ENCODE assay signal across 10 mouse cellular contexts in the genomic region with DNA sequence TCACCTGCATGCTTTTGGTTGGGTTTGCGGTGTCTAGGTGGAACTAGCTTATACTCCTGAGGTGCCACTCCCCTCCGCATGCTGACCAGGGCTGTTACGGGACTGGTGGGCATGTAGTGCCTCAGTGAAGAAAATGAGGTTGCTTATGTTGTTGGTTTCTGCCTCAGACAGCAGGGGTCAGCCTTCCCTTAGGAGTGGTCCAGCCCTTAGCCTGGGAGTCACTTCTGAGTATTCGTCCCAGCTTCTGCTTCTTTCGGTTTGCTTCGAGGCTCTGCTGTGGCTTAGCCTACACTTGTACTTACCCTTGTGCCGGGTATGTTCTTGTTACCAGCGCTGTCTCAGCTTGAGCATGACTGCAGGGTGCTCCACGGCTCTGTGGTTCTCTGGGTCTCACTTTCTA. TPM values are rescaled to one million over a fixed set of nuclear protein-coding genes. Genes with fewer than 3 reads are reported as not detected.
DNase-seq lines count a peak whose midpoint lies in the region; TF ChIP-seq lines count a peak whose summit lies in the region.
"Had no signal": no experiment of that assay in that cellular context is flagged by ENCODE, and none has a peak within 500 bp of the region (broad histone marks: within the 10 kb centered on the region; RNA-seq: fewer than 3 reads in every experiment).

No protein-coding gene starts in this region.

- intact Hi-C loops in left cerebral cortex, postnatal 4 days (cut with DNase I): no loop called here

- H3K27me3 ChIP-seq in MEL (ENCODE audit: control insufficient read depth in 1 of 2, insufficient read depth in 2 of 2, low read length in 2 of 2): no peaks in the 10 kb centered on the region
- H3K27me3 ChIP-seq in hindbrain, embryonic 10.5 days (ENCODE audit: insufficient read depth, poor library complexity, severe bottlenecking): no peaks in the 10 kb centered on the region
- H3K27me3 ChIP-seq: embryonic facial prominence, embryonic 12.5 days; lung, embryonic 15.5 days had no signal

- peaks cover 0 to 9% of the 10 kb centered on the region in 2 experiments; a peak in 3 of 4 replicates for H3K4me1 ChIP-seq in MEL (ENCODE audit: control insufficient read depth in 1 of 2, insufficient read depth in 2 of 2, low read length in 2 of 2)
- no peaks in the 10 kb centered on the region; the same call in 1 of the 2 replicates for H3K4me1 ChIP-seq in cortical plate, adult 2 months (ENCODE audit: control insufficient read depth, insufficient read depth, low read length)
- H3K4me1 ChIP-seq in hindbrain, embryonic 10.5 days (replicated peaks): peaks cover 18% of the 10 kb centered on the region
- H3K4me1 ChIP-seq: embryonic facial prominence, embryonic 12.5 days; lung, embryonic 15.5 days had no signal

- peak; percentile 48 to 60 for DNase-seq in left cerebral cortex, adult 18-20 months (ENCODE audit: low spot score in 2 of 2)
- DNase-seq in left cerebral cortex, adult 8-10 months (ENCODE audit: low spot score in 2 of 2): no peak
- peak; percentile 28 for DNase-seq in MEL (ENCODE audit: low read depth, low spot score)
- peak; percentile 49 for DNase-seq in hindbrain, embryonic 10.5 days (ENCODE audit: low spot score)
- DNase-seq in left cerebral cortex, postnatal 4 days: peak; percentile 75
- peak; percentile 78 for DNase-seq in naive thymus-derived CD4-positive, alpha-beta T cell, adult 2 months (ENCODE audit: low read depth)
- DNase-seq in yolk sac, embryonic 10.5 days (ENCODE audit: low spot score): no peak

- TF ChIP-seq CTCF in MEL (IDR thresholded peaks at IDR 0.05 in 2 of 3, conservative IDR thresholded peaks at IDR 0.05 in 1 of 3; ENCODE audit: control insufficient read depth in 1 of 3, insufficient read depth in 1 of 3, low read depth in 2 of 3, low read length in 3 of 3, poor library complexity in 1 of 3, severe bottlenecking in 1 of 3): peak in 2 of 3 experiments; percentile 44 to 56; a peak in 4 of 6 replicates
- peak; percentile 88 for TF ChIP-seq CTCF in cortical plate, adult 2 months (IDR thresholded peaks at IDR 0.05; ENCODE audit: extremely low read depth, insufficient read depth, low read length)

- H3K36me3 ChIP-seq in MEL (ENCODE audit: control insufficient read depth in 1 of 2, insufficient read depth in 2 of 2, low read length in 2 of 2): no peaks in the 10 kb centered on the region; a peak in 1 of 4 replicates
- H3K36me3 ChIP-seq in hindbrain, embryonic 10.5 days: peaks cover 10% of the 10 kb centered on the region
- H3K36me3 ChIP-seq: embryonic facial prominence, embryonic 12.5 days; lung, embryonic 15.5 days had no signal

- no peak overlapping the region for H3K27ac ChIP-seq in MEL (ENCODE audit: control insufficient read depth, low read depth, low read length)
- H3K27ac ChIP-seq in cortical plate, adult 2 months (ENCODE audit: insufficient read depth, low read length): no peak overlapping the region
- H3K27ac ChIP-seq in hindbrain, embryonic 10.5 days: no peak overlapping the region
- H3K27ac ChIP-seq: embryonic facial prominence, embryonic 12.5 days; lung, embryonic 15.5 days had no signal

- TF ChIP-seq POLR2A in MEL (IDR thresholded peaks at IDR 0.05; ENCODE audit: control insufficient read depth in 1 of 2, insufficient read depth in 1 of 2, low read depth in 1 of 2, low read length in 2 of 2, poor library complexity in 1 of 2): no peak
- TF ChIP-seq POLR2A in cortical plate, adult 2 months (IDR thresholded peaks at IDR 0.05; ENCODE audit: extremely low read depth, insufficient read depth, low read length): no peak

- TF ChIP-seq RAD21 in MEL (IDR thresholded peaks at IDR 0.05; ENCODE audit: low read depth, low read length): peak; percentile 53

- no peak overlapping the region for H3K9ac ChIP-seq in MEL (ENCODE audit: control insufficient read depth, low read depth, low read length, poor library complexity, severe bottlenecking)
- H3K9ac ChIP-seq: embryonic facial prominence, embryonic 12.5 days; lung, embryonic 15.5 days had no signal

- no peaks in the 10 kb centered on the region for H3K9me3 ChIP-seq in MEL (replicated peaks; ENCODE audit: insufficient read depth, low read length)
- no peaks in the 10 kb centered on the region for H3K9me3 ChIP-seq in hindbrain, embryonic 10.5 days
- H3K9me3 ChIP-seq: embryonic facial prominence, embryonic 12.5 days; lung, embryonic 15.5 days had no signal

- no peak for TF ChIP-seq EP300 in MEL (IDR thresholded peaks at IDR 0.05; ENCODE audit: low read depth in 1 of 2, low read length in 2 of 2)

- no peaks in the 10 kb centered on the region for H3K79me2 ChIP-seq in MEL (ENCODE audit: control insufficient read depth, insufficient read depth, low read length, poor library complexity)

- WGBS in hindbrain, embryonic 10.5 days: 79% methylated on average over 9 of the region's 9 CpGs

- H3K4me3 ChIP-seq in MEL (ENCODE audit: control insufficient read depth in 1 of 2, insufficient read depth in 1 of 2, low read depth in 2 of 2, low read length in 2 of 2): no peak overlapping the region
- H3K4me3 ChIP-seq in cortical plate, adult 2 months (ENCODE audit: insufficient read depth, low read length): no peak overlapping the region
- H3K4me3 ChIP-seq in hindbrain, embryonic 10.5 days: no peak overlapping the region
- H3K4me3 ChIP-seq: embryonic facial prominence, embryonic 12.5 days; lung, embryonic 15.5 days had no signal

TF ChIP-seq in MEL, 35 proteins besides CTCF, POLR2A, EP300 and RAD21:
- peak; percentile 50 for TF ChIP-seq SMC3 (IDR thresholded peaks at IDR 0.05; ENCODE audit: low read depth, low read length)
- no peak for TF ChIP-seq ELF1 (IDR thresholded peaks at IDR 0.05; ENCODE audit: low read depth, low read length)

RNA-seq across cellular contexts. Expression of gene Tbc1d22a, which starts 36.0 kb away (rescaled TPM):
- total RNA-seq in left cerebral cortex, adult 18-20 months (2021): 10 to 100 TPM; 34.4 to 35.0 TPM
- 10 to 100 TPM; 32.9 to 34.3 (median 33.8) TPM for total RNA-seq in left cerebral cortex, adult 8-10 months (2022)
- 15.1 and 15.9 TPM in 2 replicates for total RNA-seq in MEL (2012; rRNA removed)
- polyA plus RNA-seq in MEL (2012; ENCODE audit: insufficient read depth in 1 of 2, insufficient read length in 2 of 2, low read depth in 1 of 2, low replicate concordance in 2 of 2, missing spikeins in 1 of 2): 10 to 100 TPM in 1 of 2 experiments, not detected in 1; 21.1 TPM
- polyA plus RNA-seq in cortical plate, adult 2 months (2012; rRNA removed): 33.5 and 33.9 TPM in 2 replicates
- polyA plus RNA-seq in hindbrain, embryonic 10.5 days (2016; fragmentation: Nextera tagmentation; extraction: Ambion mirVana): 13.4 and 13.5 TPM in 2 replicates
- 10 to 100 TPM; 17.9 to 19.3 TPM for total RNA-seq in left cerebral cortex, postnatal 4 days (2021)

Comparison
In these comparisons a context has a peak if more than half of its experiments do, and no peak if none do; other contexts are left out.
1. DNase-seq: peak in left cerebral cortex, adult 18-20 months (2 of 2), MEL (single experiment), hindbrain, embryonic 10.5 days (single experiment), left cerebral cortex, postnatal 4 days (single experiment) and naive thymus-derived CD4-positive, alpha-beta T cell, adult 2 months (single experiment); none in left cerebral cortex, adult 8-10 months (0 of 2) and yolk sac, embryonic 10.5 days (single experiment).